Mouse (Mus musculus): ENCODE data around the gene Olfr1412.

Gene Olfr1412

DNA sequence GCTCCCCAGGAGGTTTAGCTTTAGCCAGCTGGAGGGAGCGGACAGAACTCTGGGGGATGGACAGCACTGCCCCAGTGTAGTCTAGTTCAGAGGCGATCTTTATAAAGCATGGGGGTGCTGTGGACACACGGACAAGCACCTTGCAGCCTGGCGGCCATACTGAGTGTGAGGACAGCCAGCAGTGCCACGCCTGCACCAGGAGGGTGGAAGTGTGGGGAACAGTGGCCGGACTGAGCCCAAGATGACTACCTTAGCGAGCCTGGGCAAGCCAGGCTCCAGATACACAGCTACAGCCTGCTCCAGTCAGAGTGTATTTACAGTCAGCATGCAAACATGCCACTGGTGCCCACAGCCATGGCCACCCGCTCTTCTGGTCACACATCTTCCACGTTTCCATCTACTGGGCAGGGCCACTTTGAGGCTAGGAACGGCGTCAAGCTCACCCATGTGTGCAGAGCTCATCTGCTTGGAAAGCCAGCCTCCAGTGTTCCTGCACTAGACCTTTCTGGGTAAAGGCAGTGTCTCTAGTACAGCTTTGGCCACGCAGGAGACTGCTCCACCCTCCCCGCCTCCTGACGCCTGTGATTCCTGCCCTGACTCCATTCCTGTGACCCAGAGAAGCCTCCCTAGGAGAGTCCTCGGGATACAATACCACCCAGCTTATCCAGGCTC lies 52.1 kb downstream of the Olfr1412 start:
- DNase-seq (ENCODE audit: low spot score), result no peak

GRCm38 (mm10) chr1:92638181-92638580 lies 52.6 kb downstream of the Olfr1412 start:
- no peak for DNase-seq (ENCODE audit: low spot score)

DNA sequence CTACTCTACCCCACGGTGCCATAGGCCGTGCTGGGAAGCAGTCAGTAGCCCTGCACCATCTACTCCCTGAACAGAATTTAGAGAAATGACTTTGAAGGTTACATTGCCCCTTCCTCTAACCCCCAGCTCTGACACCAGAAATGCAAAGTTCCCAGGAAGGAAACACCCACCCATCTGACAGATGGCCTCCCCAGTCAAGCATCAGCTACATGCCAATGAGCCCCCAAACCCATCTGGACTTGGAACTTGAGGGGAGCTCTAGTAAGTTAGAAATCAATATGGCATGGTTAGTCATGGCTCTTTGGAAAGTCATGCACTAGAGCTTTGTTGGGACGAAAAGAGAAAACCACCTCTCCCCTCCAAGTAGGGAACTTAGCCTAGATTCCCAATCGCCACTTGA lies 53.2 kb downstream of the Olfr1412 start:
- DNase-seq (ENCODE audit: low spot score), result no peak

DNA sequence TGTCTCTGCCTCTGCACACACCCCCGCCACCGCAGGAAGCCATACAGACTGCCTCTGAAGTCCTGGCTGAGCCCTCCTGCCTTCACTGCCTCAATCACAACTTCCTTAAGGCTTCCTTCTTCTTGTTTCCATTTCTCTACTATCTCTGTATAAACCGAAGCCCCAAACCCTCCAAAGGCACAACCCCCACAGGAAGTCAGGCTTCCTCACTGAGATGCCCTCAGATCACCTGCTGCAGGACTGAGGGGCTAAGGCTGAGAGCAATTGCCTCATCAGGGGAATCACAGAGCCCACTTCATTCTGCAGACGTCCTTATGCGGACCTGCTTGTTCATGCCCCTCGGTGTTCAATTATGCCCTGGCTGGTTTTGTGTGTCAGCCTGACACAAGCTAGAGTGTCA lies 54.8 kb downstream of the Olfr1412 start:
- no peak for DNase-seq (ENCODE audit: low spot score)

Measured in urinary bladder, postnatal 14 days (tissue).